In genomic region chrX:13244588-13244987, GRCm38 (mm10) we compare ENCODE assay signal across 13 mouse cellular contexts. TPM values are rescaled to one million over a fixed set of nuclear protein-coding genes. Genes with fewer than 3 reads are reported as not detected.
DNase-seq lines count a peak whose midpoint lies in the region; ATAC-seq and TF ChIP-seq lines count a peak whose summit lies in the region.
"Had no signal": no experiment of that assay in that cellular context is flagged by ENCODE, and none has a peak within 500 bp of the region (broad histone marks: within the 10 kb centered on the region; RNA-seq: fewer than 3 reads in every experiment).

No protein-coding gene starts in this region.

- H3K27me3 ChIP-seq in heart, adult 2 months (ENCODE audit: control insufficient read depth, insufficient read depth, low read length) = no peaks in the 10 kb centered on the region
- H3K27me3 ChIP-seq in midbrain, embryonic 14.5 days (ENCODE audit: control insufficient read depth, insufficient read depth, low read length) = no peaks in the 10 kb centered on the region
- H3K27me3 ChIP-seq in midbrain, embryonic 10.5 days (ENCODE audit: low read depth, poor library complexity, severe bottlenecking) = peaks cover 86% of the 10 kb centered on the region
- no peaks in the 10 kb centered on the region for H3K27me3 ChIP-seq in small intestine, adult 2 months (ENCODE audit: control insufficient read depth, insufficient read depth, low read length)

- ATAC-seq in midbrain, embryonic 14.5 days (ENCODE audit: low FRiP score, low TSS enrichment) = no peak
- ATAC-seq in erythroid progenitor cell, adult 5-6 weeks (replicated peaks; ENCODE audit: low FRiP score, poor library complexity, severe bottlenecking) = no peak
- ATAC-seq: inflammation-experienced regulatory T-cells, adult 6 months had no signal

- peaks cover 6% of the 10 kb centered on the region for H3K4me1 ChIP-seq in heart, adult 2 months (ENCODE audit: control insufficient read depth, insufficient read depth, low read length)
- 0 out of 2 replicates have a peak, but pooled peaks cover 3% of the 10 kb centered on the region for H3K4me1 ChIP-seq in midbrain, embryonic 14.5 days (ENCODE audit: control insufficient read depth, insufficient read depth, low read length)
- peaks cover 26% of the 10 kb centered on the region for H3K4me1 ChIP-seq in midbrain, embryonic 10.5 days
- peaks cover 16% of the 10 kb centered on the region; the same call in 1 of the 2 replicates for H3K4me1 ChIP-seq in small intestine, adult 2 months (ENCODE audit: control insufficient read depth, insufficient read depth, insufficient read length, low read length)

- H3K4me2 ChIP-seq in midbrain, embryonic 14.5 days (ENCODE audit: low read length) = no peak overlapping the region

- H3K36me3 ChIP-seq in heart, adult 2 months (ENCODE audit: control insufficient read depth, insufficient read depth, low read length) = no peaks in the 10 kb centered on the region
- no peaks in the 10 kb centered on the region for H3K36me3 ChIP-seq in midbrain, embryonic 14.5 days (ENCODE audit: control insufficient read depth, insufficient read depth, low read length)
- H3K36me3 ChIP-seq in midbrain, embryonic 10.5 days = no peaks in the 10 kb centered on the region
- no peaks in the 10 kb centered on the region for H3K36me3 ChIP-seq in small intestine, adult 2 months (ENCODE audit: control insufficient read depth, insufficient read depth, low read length)
- H3K36me3 ChIP-seq: forebrain, embryonic 10.5 days; midbrain, embryonic 12.5 days had no signal

- TF ChIP-seq EP300 in heart, adult 2 months (IDR thresholded peaks at IDR 0.05; ENCODE audit: insufficient read depth, low read depth, low read length) = no peak

- TF ChIP-seq CTCF in heart, adult 2 months (IDR thresholded peaks at IDR 0.05) = no peak
- TF ChIP-seq CTCF in small intestine, adult 2 months (IDR thresholded peaks at IDR 0.05; ENCODE audit: extremely low read depth, insufficient read length, insufficient replicate concordance, low read depth, low read length) = no peak

- no peak for TF ChIP-seq POLR2A in heart, adult 2 months (IDR thresholded peaks at IDR 0.05; ENCODE audit: insufficient read depth, low read depth, low read length)
- no peak for TF ChIP-seq POLR2A in small intestine, adult 2 months (IDR thresholded peaks at IDR 0.05; ENCODE audit: low read depth, low read length)

- H3K4me3 ChIP-seq in heart, adult 2 months = no peak overlapping the region
- H3K4me3 ChIP-seq in midbrain, embryonic 14.5 days (replicated peaks; ENCODE audit: low read depth, low read length) = no peak overlapping the region
- no peak overlapping the region for H3K4me3 ChIP-seq in midbrain, embryonic 10.5 days
- H3K4me3 ChIP-seq in small intestine, adult 2 months (ENCODE audit: low read depth, low read length) = no peak overlapping the region; the same call in 1 of the 2 replicates

- no peak overlapping the region for H3K9ac ChIP-seq in heart, adult 2 months (ENCODE audit: low read depth, low read length)
- no peak overlapping the region for H3K9ac ChIP-seq in midbrain, embryonic 14.5 days (replicated peaks; ENCODE audit: low read length)

- peak overlapping the region; percentile 61 for H3K27ac ChIP-seq in heart, adult 2 months
- peak overlapping the region; percentile 96; the same call in 1 of the 2 replicates for H3K27ac ChIP-seq in midbrain, embryonic 14.5 days (replicated peaks; ENCODE audit: low read depth, low read length)
- H3K27ac ChIP-seq in midbrain, embryonic 10.5 days (replicated peaks) = no peak overlapping the region
- peak overlapping the region; percentile 96 for H3K27ac ChIP-seq in small intestine, adult 2 months (ENCODE audit: insufficient read depth, low read depth, low read length)

- H3K9me3 ChIP-seq in midbrain, embryonic 14.5 days (ENCODE audit: control insufficient read depth, low read length) = no peaks in the 10 kb centered on the region
- H3K9me3 ChIP-seq in midbrain, embryonic 10.5 days (replicated peaks) = no peaks in the 10 kb centered on the region
- H3K9me3 ChIP-seq: forebrain, embryonic 10.5 days; midbrain, embryonic 12.5 days had no signal

- intact Hi-C loops in heart, adult 2 months (cut with DNase I) = loop anchor here (10.0 kb wide), 1 partner anchor 600 kb away; no protein-coding TSS in a partner anchor
- intact Hi-C loops in heart, postnatal 10 days (cut with DNase I) = loop anchor here (5.0 kb wide), 1 partner anchor 103 kb away; no protein-coding TSS in a partner anchor

- DNase-seq in heart, adult 2 months = no peak
- DNase-seq in heart, postnatal 10 days = no peak
- no peak for DNase-seq in midbrain, embryonic 14.5 days
- no peak for DNase-seq in midbrain, embryonic 10.5 days (ENCODE audit: low spot score)
- peak; percentile 23 to 60 for DNase-seq in kidney, postnatal 25 days
- DNase-seq in adrenal gland, adult 8-10 months = no peak
- DNase-seq: B cell, adult 2 months; cerebellum, postnatal 25 days had no signal

- H3K79me2 ChIP-seq in heart, adult 2 months (replicated peaks; ENCODE audit: control insufficient read depth, insufficient read depth, low read length) = no peaks in the 10 kb centered on the region

RNA-seq across cellular contexts. Expression of gene Ddx3x, which starts 36.2 kb away (rescaled TPM):
- total RNA-seq in heart, adult 2 months (2021) = 100 to 1,000 TPM; 142 to 176 TPM
- 21.9 and 57.2 TPM in 2 replicates for polyA plus RNA-seq in heart, adult 2 months (2012; rRNA removed)
- 100 to 1,000 TPM; 187 to 221 TPM for total RNA-seq in heart, postnatal 10 days (2021)
- 116 and 142 TPM in 2 replicates for polyA plus RNA-seq in midbrain, embryonic 14.5 days (2014; fragmentation: Nextera tagmentation; extraction: Ambion mirVana)
- 148 and 156 TPM in 2 replicates for polyA plus RNA-seq in midbrain, embryonic 10.5 days (2016; fragmentation: Nextera tagmentation; extraction: Ambion mirVana)
- 3.1 and 6.8 TPM in 2 replicates for polyA plus RNA-seq in small intestine, adult 2 months (2012; rRNA removed)
- 100 to 1,000 TPM; 290 to 412 (median 345) TPM for total RNA-seq in adrenal gland, adult 8-10 months (2022)
- total RNA-seq in erythroid progenitor cell, adult 5-6 weeks (2015; ENCODE audit: low replicate concordance) = 87.6 and 87.9 TPM in 2 replicates
- 95.5 and 132 TPM in 2 replicates for total RNA-seq in erythroid progenitor cell, adult 5-6 weeks (2017; ENCODE audit: low replicate concordance)

Comparison
In these comparisons a context has a peak if more than half of its experiments do, and no peak if none do; other contexts are left out.
1. DNase-seq: peak in kidney, postnatal 25 days (2 of 2); none in heart, adult 2 months (0 of 2), heart, postnatal 10 days (0 of 2), midbrain, embryonic 14.5 days (single experiment), midbrain, embryonic 10.5 days (single experiment) and adrenal gland, adult 8-10 months (single experiment).